22 mouse cellular contexts compared by ENCODE assay signal in genomic region chr5:21847438-21847837, GRCm38 (mm10). TPM values are rescaled to one million over a fixed set of nuclear protein-coding genes. Genes with fewer than 3 reads are reported as not detected.
"Had no signal": no experiment of that assay in that cellular context is flagged by ENCODE, and none has a peak within 500 bp of the region (broad histone marks: within the 10 kb centered on the region; RNA-seq: fewer than 3 reads in every experiment).

No protein-coding gene starts in this region.

- ATAC-seq: midbrain, embryonic 16.5 days had no signal

- H3K4me2 ChIP-seq: lung, embryonic 14.5 days; midbrain, embryonic 12.5 days; neural tube, embryonic 13.5 days; neural tube, embryonic 15.5 days; stomach, embryonic 15.5 days had no signal

- H3K9ac ChIP-seq: lung, embryonic 14.5 days; midbrain, embryonic 12.5 days; neural tube, embryonic 13.5 days; neural tube, embryonic 15.5 days; stomach, embryonic 15.5 days had no signal

- DNase-seq: lung, adult 18-20 months; lung, embryonic 14.5 days; lung, postnatal 10 days; lung, postnatal 4 days; midbrain, embryonic 14.5 days; right cerebral cortex, postnatal 14 days; thymus, adult 2 months; thymus, postnatal 36 days had no signal

- H3K36me3 ChIP-seq: midbrain, embryonic 10.5 days; midbrain, embryonic 12.5 days; neural tube, embryonic 13.5 days; neural tube, embryonic 15.5 days; stomach, embryonic 15.5 days had no signal

- H3K4me1 ChIP-seq: midbrain, embryonic 10.5 days; midbrain, embryonic 12.5 days; neural tube, embryonic 13.5 days; neural tube, embryonic 15.5 days; stomach, embryonic 15.5 days had no signal

- H3K27me3 ChIP-seq: midbrain, embryonic 12.5 days; neural tube, embryonic 13.5 days; neural tube, embryonic 15.5 days; stomach, embryonic 15.5 days had no signal

- H3K27ac ChIP-seq: midbrain, embryonic 10.5 days; midbrain, embryonic 12.5 days; neural tube, embryonic 13.5 days; neural tube, embryonic 15.5 days; stomach, embryonic 15.5 days; stomach, postnatal 0 days had no signal

- H3K9me3 ChIP-seq: midbrain, embryonic 10.5 days; midbrain, embryonic 12.5 days; neural tube, embryonic 13.5 days; neural tube, embryonic 15.5 days; stomach, embryonic 15.5 days had no signal

- H3K4me3 ChIP-seq: midbrain, embryonic 10.5 days; midbrain, embryonic 12.5 days; myocyte; neural tube, embryonic 13.5 days; neural tube, embryonic 15.5 days; stomach, embryonic 15.5 days had no signal

RNA-seq across cellular contexts. Expression of gene Slc26a5, which starts 18.0 kb away (rescaled TPM):
- total RNA-seq: megakaryocyte, adult 5-6 weeks; megakaryocyte-erythroid progenitor cell, adult 5-6 weeks had no signal
- polyA plus RNA-seq: liver, embryonic 16.5 days; myocyte; neural tube, embryonic 11.5 days; neural tube, embryonic 13.5 days; spleen, adult 2 months; stomach, embryonic 15.5 days; stomach, postnatal 0 days; testis, adult 2 months; thymus, adult 2 months had no signal
